Mouse (Mus musculus): ENCODE data around the gene Pfkfb4.

DNA sequence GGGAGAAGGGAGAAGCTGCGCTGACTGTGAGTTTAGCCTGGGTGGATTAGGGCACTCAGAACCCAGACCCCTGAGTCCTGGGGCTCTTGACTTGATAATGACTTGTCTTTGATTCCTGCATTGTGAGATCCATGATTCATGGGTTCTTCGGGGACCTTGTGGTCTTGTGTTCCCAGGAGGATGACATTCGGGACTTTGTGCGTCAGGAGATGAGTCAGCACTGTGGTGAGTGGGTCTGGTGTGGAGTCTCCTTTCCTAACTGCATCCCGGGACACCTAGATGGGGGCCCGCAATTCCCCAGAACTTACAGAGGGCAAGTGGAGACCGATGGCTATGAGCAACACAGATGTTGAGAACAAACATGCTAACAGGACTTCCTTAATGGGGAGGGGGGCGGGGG lies 9.1 kb upstream of the Pfkfb4 start:
- TF ChIP-seq USF1 (IDR thresholded peaks at IDR 0.05; ENCODE audit: low read depth): no peak
- TF ChIP-seq POLR2A (IDR thresholded peaks at IDR 0.05; ENCODE audit: insufficient read length, low read depth): no peak
- TF ChIP-seq E2F4 (IDR thresholded peaks at IDR 0.05; ENCODE audit: insufficient read depth): no peak
- no peak for TF ChIP-seq MYOG (IDR thresholded peaks at IDR 0.05; ENCODE audit: control insufficient read depth in 1 of 3, insufficient read depth in 1 of 3, insufficient read length in 2 of 3, low read depth in 2 of 3)
- no peak for TF ChIP-seq CEBPB (IDR thresholded peaks at IDR 0.05; ENCODE audit: insufficient read depth, poor library complexity, severe bottlenecking)
